Mouse (Mus musculus) MEL (cell line): ENCODE data around the gene Grb10.

Experiments
- CTCF ChIP-seq, 3 experiments: IDR thresholded peaks in 2 of 3; conservative IDR thresholded peaks in 1 of 3; 2 replicates each; pipeline ENCODE4 v1.5.1; 2011 to 2012; ENCODE audit warnings: low read length in 3 of 3, low read depth in 2 of 3, mild to moderate bottlenecking in 2 of 3, improper control_type of control experiment in 1 of 3, inconsistent platforms in 1 of 3, mixed read lengths in 1 of 3, moderate library complexity in 1 of 3; ENCODE audit not compliant: control insufficient read depth in 1 of 3, insufficient read depth in 1 of 3, poor library complexity in 1 of 3, severe bottlenecking in 1 of 3
- MAFK ChIP-seq: IDR thresholded peaks from 2 replicates; pipeline ENCODE4 v1.6.1; 2011; ENCODE audit warnings: low read depth, mild to moderate bottlenecking, low read length, improper control_type of control experiment, borderline replicate concordance

DNA sequence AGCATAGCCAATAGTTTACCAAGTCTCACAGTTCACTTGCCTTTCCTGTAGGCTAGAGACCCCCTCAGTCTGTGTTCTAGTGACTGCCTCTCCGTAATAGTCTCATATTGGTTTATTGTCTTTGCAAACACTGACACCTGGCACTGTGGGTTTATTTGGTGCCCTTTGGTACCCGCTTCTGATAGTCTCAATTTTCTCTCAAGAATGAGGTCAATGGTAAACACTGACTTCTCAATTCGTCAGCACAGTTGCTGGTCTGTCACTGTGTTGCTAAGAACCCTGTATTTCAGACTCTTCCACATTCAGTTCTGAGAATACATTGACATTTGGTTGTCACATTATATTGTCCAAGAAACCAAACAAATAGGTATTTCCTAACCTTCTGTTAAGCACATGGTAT lies 150.4 kb downstream of the Grb10 start:
- TF ChIP-seq CTCF (IDR thresholded peaks at IDR 0.05 in 2 of 3, conservative IDR thresholded peaks at IDR 0.05 in 1 of 3; ENCODE audit: control insufficient read depth in 1 of 3, insufficient read depth in 1 of 3, low read depth in 2 of 3, low read length in 3 of 3, poor library complexity in 1 of 3, severe bottlenecking in 1 of 3) (no peak), MAFK (no peak)
